Mouse (Mus musculus) left cerebral cortex, postnatal 10 days (tissue): ENCODE results near the gene Rprml. TPM values are rescaled to one million over a fixed set of nuclear protein-coding genes. Genes with fewer than 3 reads are reported as not detected.
"Not testable (repeated sequence)": the region's sequence is repeated elsewhere in the genome, so short reads cannot be mapped to it uniquely, and the experiment has no call there.

Source experiments
- DNase-seq, 2 experiments: peaks; one replicate each; pipeline ENCODE4 v3.0.0; 2021 to 2022; ENCODE audit warnings: low spot score in 2 of 2, mixed read lengths in 1 of 2; ENCODE audit errors: extremely low spot score in 1 of 2
- intact Hi-C: fragments of 180-260 bp; cut with DNase I; formaldehyde crosslinking; loops from one replicate; pipeline ENCODE4 v1.15.1; 2025
- total RNA-seq, 2 experiments: library from RNA; stranded (reverse); gene quantifications; 2 replicates each; pipeline ENCODE4 v1.2.3; 2021

Rprml gene
- total RNA-seq, 2 experiments from 2014 or later: 111 to 117 TPM

- intact Hi-C loops: no loop called here
- DNase-seq: no peak
Measured at GRCm38 (mm10) chr11:103658189-103658588, 8.8 kb downstream of the Rprml start.

- peak; percentile 47 to 66 for DNase-seq
- intact Hi-C loops: no loop called here
Measured at GRCm38 (mm10) chr11:103661863-103662262, 12.5 kb downstream of the Rprml start.

- peak; percentile 70 to 75 for DNase-seq
- intact Hi-C loops: no loop called here
Measured at GRCm38 (mm10) chr11:103662546-103662945, 13.2 kb downstream of the Rprml start.

GRCm38 (mm10) chr11:103663119-103663518 is 13.7 kb downstream of the Rprml start:
- intact Hi-C loops: no loop called here
- DNase-seq: peak in 1 of 2 experiments; percentile 19

GRCm38 (mm10) chr11:103665695-103666094 is 16.3 kb downstream of the Rprml start:
- no peak for DNase-seq
- intact Hi-C loops: no loop called here

- peak; percentile 80 to 90 for DNase-seq
- intact Hi-C loops: no loop called here
Measured at GRCm38 (mm10) chr11:103666181-103666906, 17.0 kb downstream of the Rprml start.

GRCm38 (mm10) chr11:103666907-103667426 is 17.6 kb downstream of the Rprml start:
- peak in 1 of 2 experiments; percentile 46 for DNase-seq
- intact Hi-C loops: no loop called here

- intact Hi-C loops: loop anchor here (1.0 kb wide), 1 partner anchor 35 kb away; no protein-coding TSS in a partner anchor
- DNase-seq: peak; percentile 62 to 82
Measured at GRCm38 (mm10) chr11:103675556-103675955, 26.2 kb downstream of the Rprml start.

GRCm38 (mm10) chr11:103677042-103677441 is 27.7 kb downstream of the Rprml start:
- intact Hi-C loops: not testable (repeated sequence)
- peak in 1 of 2 experiments; percentile 62 for DNase-seq

- peak in 1 of 2 experiments; percentile 11 for DNase-seq
- intact Hi-C loops: no loop called here
Measured at GRCm38 (mm10) chr11:103683667-103684334, 34.4 kb downstream of the Rprml start.

- intact Hi-C loops: no loop called here
- DNase-seq: peak; percentile 31 to 61
Measured at GRCm38 (mm10) chr11:103685261-103685736, 35.9 kb downstream of the Rprml start.

- no peak for DNase-seq
- intact Hi-C loops: no loop called here
Measured at GRCm38 (mm10) chr11:103686706-103687105, 37.3 kb downstream of the Rprml start.

GRCm38 (mm10) chr11:103688271-103688979 is 39.1 kb downstream of the Rprml start:
- intact Hi-C loops: no loop called here
- peak in 1 of 2 experiments; percentile 13 for DNase-seq

GRCm38 (mm10) chr11:103688980-103689378 is 39.6 kb downstream of the Rprml start:
- intact Hi-C loops: no loop called here
- no peak for DNase-seq

GRCm38 (mm10) chr11:103691036-103691435 is 41.7 kb downstream of the Rprml start:
- DNase-seq: no peak

GRCm38 (mm10) chr11:103693241-103693640 is 43.9 kb downstream of the Rprml start:
- intact Hi-C loops: no loop called here

More at GRCm38 (mm10) chr11:103691036-103691435, 41.7 kb downstream of the Rprml start:
- intact Hi-C loops: no loop called here

GRCm38 (mm10) chr11:103696851-103697564 is 47.6 kb downstream of the Rprml start:
- intact Hi-C loops: no loop called here
- DNase-seq: no peak

More at GRCm38 (mm10) chr11:103693241-103693640, 43.9 kb downstream of the Rprml start:
- DNase-seq: no peak

- peak; percentile 85 to 93 for DNase-seq
- intact Hi-C loops: no loop called here
Measured at GRCm38 (mm10) chr11:103697565-103698176, 48.3 kb downstream of the Rprml start, which contains the start of gene Gosr2. TSS of gene Gosr2 (minus strand) at chr11:103697898.
